Mouse (Mus musculus): ENCODE measurements at regions not wholly inside any gene's neighbourhood (a gene's known extent, or its start where the extent isn't known, plus 50 kb on each side); places are given as distances from the start of the nearest gene placed in this dataset.

- no peak overlapping the region for H3K4me2 ChIP-seq
- peaks cover 10% of the 10 kb centered on the region for H3K4me1 ChIP-seq (ENCODE audit: control insufficient read depth, insufficient read depth, low read length)
- H3K9ac ChIP-seq (ENCODE audit: low read length) = no peak overlapping the region
- no peak for ATAC-seq (ENCODE audit: low FRiP score)
- no peak overlapping the region for H3K4me3 ChIP-seq (ENCODE audit: low read depth, low read length)
- DNase-seq (ENCODE audit: low spot score, missing footprints) = no peak
- WGBS = 88% methylated on average over 14 of the region's 14 CpGs
- H3K27me3 ChIP-seq (ENCODE audit: control insufficient read depth, insufficient read depth, low read length) = peaks cover 2% of the 10 kb centered on the region; the same call in 1 of the 2 replicates
- no peaks in the 10 kb centered on the region for H3K36me3 ChIP-seq (ENCODE audit: control insufficient read depth, insufficient read depth, low read length)
- no peak overlapping the region for H3K27ac ChIP-seq (ENCODE audit: low read depth, low read length)
- no peaks in the 10 kb centered on the region for H3K9me3 ChIP-seq (ENCODE audit: control insufficient read depth, low read length)
These were observed 281.6 kb upstream of the Irx2 start for GRCm38 (mm10) chr13:72346944-72347586.

- Histone ChIP-seq H3K27ac (ENCODE audit: low read depth, low read length) (no peak overlapping the region), H3K4me1 (ENCODE audit: control insufficient read depth, insufficient read depth, low read length) (peaks cover 7% of the 10 kb centered on the region), H3K4me2 (peak overlapping the region; percentile 17; the same call in 1 of the 2 replicates), H3K9me3 (ENCODE audit: control insufficient read depth, low read length) (no peaks in the 10 kb centered on the region), H3K27me3 (ENCODE audit: control insufficient read depth, insufficient read depth, low read length) (peaks cover 2% of the 10 kb centered on the region; the same call in 1 of the 2 replicates), H3K9ac (ENCODE audit: low read length) (no peak overlapping the region), H3K4me3 (ENCODE audit: low read depth, low read length) (no peak overlapping the region), H3K36me3 (ENCODE audit: control insufficient read depth, insufficient read depth, low read length) (no peaks in the 10 kb centered on the region)
- DNase-seq (ENCODE audit: low spot score, missing footprints) (no peak), ATAC-seq (ENCODE audit: low FRiP score) (peak; percentile 79)
- 31% methylated on average over 18 of the region's 18 CpGs for WGBS
These were observed 275.9 kb upstream of the Irx2 start for GRCm38 (mm10) chr13:72352641-72353181.

- 62% methylated on average over 1 of the region's 1 CpGs for WGBS
- ATAC-seq (ENCODE audit: low FRiP score) (no peak), DNase-seq (ENCODE audit: low spot score, missing footprints) (no peak)
- Histone ChIP-seq H3K27ac (ENCODE audit: low read depth, low read length) (no peak overlapping the region), H3K4me3 (ENCODE audit: low read depth, low read length) (no peak overlapping the region), H3K9me3 (ENCODE audit: control insufficient read depth, low read length) (no peaks in the 10 kb centered on the region), H3K9ac (ENCODE audit: low read length) (no peak overlapping the region), H3K4me1 (ENCODE audit: control insufficient read depth, insufficient read depth, low read length) (peaks cover 7% of the 10 kb centered on the region), H3K27me3 (ENCODE audit: control insufficient read depth, insufficient read depth, low read length) (no peaks in the 10 kb centered on the region; the same call in 1 of the 2 replicates), H3K36me3 (ENCODE audit: control insufficient read depth, insufficient read depth, low read length) (no peaks in the 10 kb centered on the region), H3K4me2 (no peak overlapping the region)
These were observed 273.3 kb upstream of the Irx2 start for GRCm38 (mm10) chr13:72355297-72355696.

- Histone ChIP-seq H3K27me3 (ENCODE audit: control insufficient read depth, insufficient read depth, low read length) (no peaks in the 10 kb centered on the region; the same call in 1 of the 2 replicates), H3K4me2 (no peak overlapping the region), H3K36me3 (ENCODE audit: control insufficient read depth, insufficient read depth, low read length) (no peaks in the 10 kb centered on the region), H3K4me1 (ENCODE audit: control insufficient read depth, insufficient read depth, low read length) (peaks cover 7% of the 10 kb centered on the region), H3K27ac (ENCODE audit: low read depth, low read length) (no peak overlapping the region), H3K9ac (ENCODE audit: low read length) (no peak overlapping the region), H3K4me3 (ENCODE audit: low read depth, low read length) (no peak overlapping the region), H3K9me3 (ENCODE audit: control insufficient read depth, low read length) (no peaks in the 10 kb centered on the region)
- DNase-seq (ENCODE audit: low spot score, missing footprints) = no peak
- WGBS = 70% methylated on average over 3 of the region's 3 CpGs
- ATAC-seq (ENCODE audit: low FRiP score) = no peak
These were observed 272.8 kb upstream of the Irx2 start for GRCm38 (mm10) chr13:72355821-72356220.

- no peaks in the 10 kb centered on the region for H3K9me3 ChIP-seq (ENCODE audit: control insufficient read depth, low read length)
- no peak for ATAC-seq (ENCODE audit: low FRiP score)
These were observed 270.2 kb upstream of the Irx2 start for GRCm38 (mm10) chr13:72358243-72358904.

GRCm38 (mm10) chr13:72365534-72366271 is 262.9 kb upstream of the Irx2 start:
- ATAC-seq (ENCODE audit: low FRiP score) (peak; percentile 70), DNase-seq (ENCODE audit: low spot score, missing footprints) (no peak)
- Histone ChIP-seq H3K9me3 (ENCODE audit: control insufficient read depth, low read length) (no peaks in the 10 kb centered on the region), H3K4me2 (peak overlapping the region; percentile 22; the same call in 1 of the 2 replicates), H3K9ac (ENCODE audit: low read length) (0 out of 2 replicates have a peak overlapping the region, but pooled peaks have one; percentile 36), H3K36me3 (ENCODE audit: control insufficient read depth, insufficient read depth, low read length) (no peaks in the 10 kb centered on the region), H3K27ac (ENCODE audit: low read depth, low read length) (no peak overlapping the region), H3K27me3 (ENCODE audit: control insufficient read depth, insufficient read depth, low read length) (0 out of 2 replicates have a peak, but pooled peaks cover 3% of the 10 kb centered on the region), H3K4me3 (ENCODE audit: low read depth, low read length) (no peak overlapping the region), H3K4me1 (ENCODE audit: control insufficient read depth, insufficient read depth, low read length) (peaks cover 12% of the 10 kb centered on the region)
- 17% methylated on average over 24 of the region's 24 CpGs for WGBS

More at GRCm38 (mm10) chr13:72358243-72358904, 270.2 kb upstream of the Irx2 start:
- Histone ChIP-seq H3K27me3 (ENCODE audit: control insufficient read depth, insufficient read depth, low read length) (no peaks in the 10 kb centered on the region; the same call in 1 of the 2 replicates), H3K9ac (ENCODE audit: low read length) (no peak overlapping the region), H3K4me2 (no peak overlapping the region), H3K4me1 (ENCODE audit: control insufficient read depth, insufficient read depth, low read length) (no peaks in the 10 kb centered on the region), H3K4me3 (ENCODE audit: low read depth, low read length) (no peak overlapping the region), H3K36me3 (ENCODE audit: control insufficient read depth, insufficient read depth, low read length) (no peaks in the 10 kb centered on the region), H3K27ac (ENCODE audit: low read depth, low read length) (no peak overlapping the region)
- 47% methylated on average over 8 of the region's 8 CpGs for WGBS
- DNase-seq (ENCODE audit: low spot score, missing footprints) = no peak

- Histone ChIP-seq H3K4me2 (peak overlapping the region; percentile 22; the same call in 1 of the 2 replicates), H3K4me3 (ENCODE audit: low read depth, low read length) (no peak overlapping the region), H3K4me1 (ENCODE audit: control insufficient read depth, insufficient read depth, low read length) (peaks cover 12% of the 10 kb centered on the region), H3K27ac (ENCODE audit: low read depth, low read length) (no peak overlapping the region), H3K27me3 (ENCODE audit: control insufficient read depth, insufficient read depth, low read length) (0 out of 2 replicates have a peak, but pooled peaks cover 3% of the 10 kb centered on the region), H3K36me3 (ENCODE audit: control insufficient read depth, insufficient read depth, low read length) (no peaks in the 10 kb centered on the region), H3K9me3 (ENCODE audit: control insufficient read depth, low read length) (no peaks in the 10 kb centered on the region), H3K9ac (ENCODE audit: low read length) (no peak overlapping the region)
- DNase-seq (ENCODE audit: low spot score, missing footprints) (no peak), ATAC-seq (ENCODE audit: low FRiP score) (no peak; the same call in 1 of the 2 replicates)
- 64% methylated on average over 11 of the region's 11 CpGs for WGBS
These were observed 262.3 kb upstream of the Irx2 start for GRCm38 (mm10) chr13:72366281-72366680.

- Histone ChIP-seq H3K9ac (ENCODE audit: low read length) (no peak overlapping the region), H3K4me3 (ENCODE audit: low read depth, low read length) (no peak overlapping the region), H3K27me3 (ENCODE audit: control insufficient read depth, insufficient read depth, low read length) (0 out of 2 replicates have a peak, but pooled peaks cover 3% of the 10 kb centered on the region), H3K36me3 (ENCODE audit: control insufficient read depth, insufficient read depth, low read length) (no peaks in the 10 kb centered on the region), H3K9me3 (ENCODE audit: control insufficient read depth, low read length) (no peaks in the 10 kb centered on the region), H3K4me2 (no peak overlapping the region), H3K4me1 (ENCODE audit: control insufficient read depth, insufficient read depth, low read length) (peaks cover 12% of the 10 kb centered on the region), H3K27ac (ENCODE audit: low read depth, low read length) (no peak overlapping the region)
- DNase-seq (ENCODE audit: low spot score, missing footprints) (no peak), ATAC-seq (ENCODE audit: low FRiP score) (no peak)
- WGBS = 78% methylated on average over 1 of the region's 1 CpGs
These were observed 258.5 kb upstream of the Irx2 start for GRCm38 (mm10) chr13:72370131-72370530.

All from midbrain, embryonic 11.5 days (tissue).